Mouse (Mus musculus) forebrain, embryonic 16.5 days (tissue): ENCODE data around the gene Myh7b. TPM values are rescaled to one million over a fixed set of nuclear protein-coding genes. Genes with fewer than 3 reads are reported as not detected.
"Not testable (repeated sequence)": the region's sequence is repeated elsewhere in the genome, so short reads cannot be mapped to it uniquely, and the experiment has no call there.

Source experiments
- ATAC-seq: fragments of 200-750 bp; cut with Nextera tagmentation; 2 replicates; pipeline ENCODE4 v1.8.0; 2017; ENCODE audit warnings: mild to moderate bottlenecking, moderate library complexity
- H3K27ac ChIP-seq: fragments of 300-500 bp; sonication (generic); 2 replicates; pipeline ENCODE4 v1.5.1; 2014; ENCODE audit warnings: low read length, control low read depth
- H3K27me3 ChIP-seq: fragments of 300-500 bp; sonication (generic); replicated peaks from 2 replicates; pipeline ENCODE4 v1.6.1; 2014; ENCODE audit warnings: low read length; ENCODE audit not compliant: control insufficient read depth, insufficient read depth
- H3K36me3 ChIP-seq: fragments of 300-500 bp; sonication (generic); 2 replicates; pipeline ENCODE4 v1.6.1; 2014; ENCODE audit not compliant: control insufficient read depth, insufficient read depth
- H3K4me1 ChIP-seq: fragments of 300-500 bp; sonication (generic); replicated peaks from 2 replicates; pipeline ENCODE4 v1.6.1; 2014; ENCODE audit warnings: low read length; ENCODE audit not compliant: control insufficient read depth, insufficient read depth
- H3K4me2 ChIP-seq: fragments of 300-500 bp; sonication (generic); 2 replicates; pipeline ENCODE4 v1.6.1; 2014; ENCODE audit warnings: mild to moderate bottlenecking, low read length, control low read depth
- H3K4me3 ChIP-seq: fragments of 300-500 bp; sonication (generic); replicated peaks from 2 replicates; pipeline ENCODE4 v1.5.1; 2014; ENCODE audit warnings: mild to moderate bottlenecking, low read length, control low read depth
- H3K9ac ChIP-seq: fragments of 300-500 bp; sonication (generic); replicated peaks from 2 replicates; pipeline ENCODE4 v1.6.1; 2014; ENCODE audit warnings: low read depth, low read length, control low read depth
- H3K9me3 ChIP-seq: fragments of 300-500 bp; sonication (generic); 2 replicates; pipeline ENCODE4 v1.6.1; 2016; ENCODE audit warnings: low read length; ENCODE audit not compliant: control insufficient read depth
- WGBS: fragments of 180-500 bp; shearing (Covaris S2); extraction: QIAGEN DNeasy Blood & Tissue Kit; methylation state at CpG from one replicate; pipeline ENCODE4 v1.1.7; 2014; 5-methylcytosine and 5-hydroxymethylcytosine counted together
- polyA plus RNA-seq: library from polyadenylated mRNA; unstranded; fragments of >200 nt; fragmentation: Nextera tagmentation; extraction: Ambion mirVana; gene quantifications from 2 replicates; pipeline ENCODE4 v1.2.1, GENCODE M21; 2015

The Myh7b gene
- polyA plus RNA-seq, 1 experiment from 2014 or later: 0.62 TPM

DNA sequence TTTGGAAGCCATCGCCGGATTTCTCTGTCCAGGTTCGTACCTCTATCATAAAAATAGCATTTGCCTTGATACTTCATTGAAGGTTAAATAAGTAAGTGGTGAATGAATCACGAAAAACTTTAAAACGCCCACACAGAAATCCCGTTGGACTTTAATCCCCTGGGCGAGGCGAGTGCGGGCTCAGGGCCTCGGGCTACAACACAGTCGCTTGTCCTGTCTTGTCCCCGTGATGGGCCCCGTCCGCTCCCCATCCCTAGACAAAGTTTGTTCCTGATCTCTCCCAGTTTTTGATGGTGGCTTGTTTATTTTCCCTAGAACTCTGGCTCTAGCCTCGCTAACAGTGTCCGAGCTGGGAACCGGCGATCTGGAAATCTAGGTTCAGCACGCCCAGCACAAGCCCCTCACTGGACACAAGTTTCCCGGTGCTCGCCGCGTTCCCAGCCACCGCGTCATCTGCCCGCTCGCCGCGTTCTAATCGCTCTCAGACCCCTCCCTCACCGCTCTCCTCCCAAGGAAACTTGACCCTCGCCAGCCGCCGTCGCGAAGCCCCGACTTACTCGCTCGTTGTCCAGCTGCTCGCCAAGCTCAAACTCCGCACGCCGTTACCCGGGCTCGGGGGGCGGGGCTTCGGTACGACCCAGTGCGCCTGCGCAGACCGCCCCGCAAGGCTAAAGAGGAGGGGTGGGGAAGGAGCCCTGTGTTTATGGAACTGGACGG, 18.7 kb upstream of the Myh7b start, which contains the start of gene Gss:
TSS of gene Gss (minus strand) at position 674 of the 717 bp plus-strand sequence.
- Histone ChIP-seq H3K4me2 (peak within 1 kb of the TSS; percentile 96), H3K9ac (peak within 1 kb of the TSS; percentile 60), H3K9me3 (no peaks in the 10 kb centered on the region), H3K27me3 (no peaks in the 10 kb centered on the region), H3K4me1 (peaks cover 11% of the 10 kb centered on the region), H3K36me3 (no peaks in the 10 kb centered on the region), H3K27ac (peak within 1 kb of the TSS; percentile 58), H3K4me3 (peak within 1 kb of the TSS; percentile 73)
- ATAC-seq: peak; percentile 93
- under 1% methylated on average over 53 of the region's 53 CpGs for WGBS

DNA sequence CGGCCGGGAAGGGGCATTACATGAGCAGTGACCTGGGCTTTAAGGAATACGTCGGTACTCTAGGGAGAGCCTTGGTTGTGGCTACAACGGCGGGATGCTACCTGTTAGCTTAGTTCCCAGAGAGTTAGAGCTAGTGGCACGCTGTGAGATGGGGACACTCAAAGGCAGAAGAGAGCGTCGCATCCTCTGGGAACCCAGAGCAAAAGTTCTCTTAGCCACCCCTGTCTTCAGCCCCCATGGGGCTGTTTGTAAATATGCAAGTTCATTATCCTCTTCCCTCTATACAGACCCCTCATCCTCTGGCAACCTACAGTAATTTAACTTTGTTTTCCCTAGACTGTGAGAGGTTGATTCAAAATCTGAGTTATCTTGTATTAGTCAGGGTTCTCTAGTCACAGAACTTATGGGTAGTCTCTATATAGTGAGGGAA, 18.1 kb upstream of the Myh7b start:
- H3K4me3 ChIP-seq: peak overlapping the region; percentile 73
- ATAC-seq: no peak; the same call in 1 of the 2 replicates
- no peaks in the 10 kb centered on the region for H3K9me3 ChIP-seq
- H3K27ac ChIP-seq: no peak overlapping the region
- H3K4me1 ChIP-seq: peaks cover 11% of the 10 kb centered on the region
- peak overlapping the region; percentile 60 for H3K9ac ChIP-seq
- peak overlapping the region; percentile 96 for H3K4me2 ChIP-seq
- WGBS: under 1% methylated on average over 9 of the region's 9 CpGs
- no peaks in the 10 kb centered on the region for H3K36me3 ChIP-seq
- H3K27me3 ChIP-seq: no peaks in the 10 kb centered on the region

DNA sequence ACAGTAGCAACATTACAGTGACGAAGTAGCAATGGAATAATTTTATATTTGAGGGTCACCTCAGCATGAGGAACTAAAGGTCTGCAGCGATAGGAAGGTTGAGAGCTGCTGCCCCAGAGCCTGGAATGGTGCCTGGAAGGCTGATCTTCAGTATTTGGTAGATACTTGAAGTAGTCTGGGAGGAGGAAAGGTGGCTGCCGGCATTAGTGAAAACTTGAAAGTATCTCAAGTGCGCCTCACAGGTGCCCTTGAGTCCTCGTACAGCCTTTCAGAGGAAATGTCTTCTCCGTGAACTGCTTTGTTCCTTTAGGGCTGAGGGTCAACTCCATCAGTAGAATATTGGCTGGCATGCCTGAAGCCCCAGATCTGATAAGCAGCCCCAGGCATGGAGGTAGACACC, 15.5 kb upstream of the Myh7b start:
- no peak overlapping the region for H3K9ac ChIP-seq
- no peaks in the 10 kb centered on the region for H3K27me3 ChIP-seq
- no peak overlapping the region for H3K27ac ChIP-seq
- ATAC-seq: no peak
- peaks cover 11% of the 10 kb centered on the region for H3K4me1 ChIP-seq
- H3K4me3 ChIP-seq: no peak overlapping the region
- H3K4me2 ChIP-seq: no peak overlapping the region
- no peaks in the 10 kb centered on the region for H3K9me3 ChIP-seq
- no peaks in the 10 kb centered on the region for H3K36me3 ChIP-seq
- WGBS: 83% methylated on average over 6 of the region's 6 CpGs

- Histone ChIP-seq H3K27me3 (no peaks in the 10 kb centered on the region), H3K4me3 (no peak overlapping the region), H3K4me2 (no peak overlapping the region), H3K27ac (no peak overlapping the region), H3K9ac (no peak overlapping the region), H3K9me3 (no peaks in the 10 kb centered on the region), H3K4me1 (no peaks in the 10 kb centered on the region), H3K36me3 (no peaks in the 10 kb centered on the region)
- 65% methylated on average over 3 of the region's 3 CpGs for WGBS
- ATAC-seq: no peak
Observed at GRCm38 (mm10) chr2:155603707-155604106, 7.3 kb upstream of the Myh7b start.

DNA sequence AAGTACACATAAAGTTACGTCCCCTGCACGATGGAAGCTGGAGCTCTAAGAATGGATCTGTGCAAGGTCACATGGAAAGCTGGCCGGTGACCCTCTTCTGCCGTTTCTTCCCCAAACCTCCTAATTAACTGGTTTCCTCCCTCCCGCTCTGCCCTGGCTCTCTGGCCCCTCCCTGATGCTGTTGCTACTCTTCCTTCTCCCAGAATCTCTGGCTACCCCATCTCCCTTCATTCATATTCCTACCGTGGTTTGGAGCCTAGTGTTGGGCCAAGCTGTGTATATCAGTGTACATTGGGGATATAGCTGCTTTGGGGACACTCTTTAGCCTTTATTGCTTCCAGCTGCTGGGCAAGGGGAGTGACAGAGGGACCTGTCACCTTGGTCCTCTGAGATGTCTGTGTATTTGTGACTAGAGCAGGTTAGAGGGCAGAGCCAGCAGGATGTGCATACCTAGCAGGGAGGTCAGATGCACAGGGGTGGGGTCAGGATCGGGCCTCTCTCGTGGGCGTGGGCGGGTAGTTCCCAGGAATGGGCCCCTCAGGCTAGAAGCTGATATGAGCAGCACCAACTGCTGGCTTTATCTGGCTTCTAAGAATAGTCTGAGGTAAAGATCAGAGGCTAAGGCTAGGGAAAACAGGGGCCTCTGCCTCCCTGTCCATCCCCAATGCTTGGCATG, 6.3 kb upstream of the Myh7b start:
- ATAC-seq: no peak
- Histone ChIP-seq H3K9ac (no peak overlapping the region), H3K36me3 (no peaks in the 10 kb centered on the region), H3K4me1 (no peaks in the 10 kb centered on the region), H3K27ac (no peak overlapping the region), H3K9me3 (no peaks in the 10 kb centered on the region), H3K4me3 (no peak overlapping the region), H3K4me2 (no peak overlapping the region), H3K27me3 (no peaks in the 10 kb centered on the region)
- WGBS: 52% methylated on average over 10 of the region's 10 CpGs

GRCm38 (mm10) chr2:155605236-155605589, 5.8 kb upstream of the Myh7b start:
- not testable (repeated sequence) for H3K9ac ChIP-seq, ATAC-seq, H3K9me3 ChIP-seq, H3K4me3 ChIP-seq, H3K36me3 ChIP-seq, H3K27me3 ChIP-seq, H3K27ac ChIP-seq, H3K4me1 ChIP-seq, H3K4me2 ChIP-seq
- 90% methylated on average over 4 of the region's 4 CpGs for WGBS

- H3K9ac ChIP-seq: no peak overlapping the region
- no peak overlapping the region for H3K27ac ChIP-seq
- no peaks in the 10 kb centered on the region for H3K9me3 ChIP-seq
- no peaks in the 10 kb centered on the region for H3K36me3 ChIP-seq
- no peaks in the 10 kb centered on the region for H3K4me1 ChIP-seq
- ATAC-seq: no peak
- H3K27me3 ChIP-seq: no peaks in the 10 kb centered on the region
- no peak overlapping the region for H3K4me3 ChIP-seq
- 74% methylated on average over 4 of the region's 4 CpGs for WGBS
- H3K4me2 ChIP-seq: no peak overlapping the region
Observed at GRCm38 (mm10) chr2:155606360-155606759, 4.7 kb upstream of the Myh7b start.

GRCm38 (mm10) chr2:155611834-155612550, 980 bp downstream of the Myh7b start:
- H3K4me3 ChIP-seq: no peak overlapping the region

GRCm38 (mm10) chr2:155613326-155613755, 2.3 kb downstream of the Myh7b start:
- H3K4me1 ChIP-seq: 0 out of 2 replicates have a peak, but pooled peaks cover 4% of the 10 kb centered on the region
- 0 out of 2 replicates have a peak overlapping the region, but pooled peaks have one; percentile 22 for H3K9ac ChIP-seq
- peak overlapping the region; percentile 51 for H3K4me2 ChIP-seq
- H3K27me3 ChIP-seq: no peaks in the 10 kb centered on the region
- H3K36me3 ChIP-seq: no peaks in the 10 kb centered on the region
- 6% methylated on average over 20 of the region's 20 CpGs for WGBS
- H3K9me3 ChIP-seq: no peaks in the 10 kb centered on the region
- ATAC-seq: peak; percentile 59; the same call in 1 of the 2 replicates
- H3K4me3 ChIP-seq: peak overlapping the region; percentile 31
- H3K27ac ChIP-seq: no peak overlapping the region

More at GRCm38 (mm10) chr2:155611834-155612550, 980 bp downstream of the Myh7b start:
- 0 out of 2 replicates have a peak, but pooled peaks cover 4% of the 10 kb centered on the region for H3K4me1 ChIP-seq
- H3K9ac ChIP-seq: no peak overlapping the region
- no peaks in the 10 kb centered on the region for H3K9me3 ChIP-seq
- no peaks in the 10 kb centered on the region for H3K36me3 ChIP-seq
- H3K27me3 ChIP-seq: no peaks in the 10 kb centered on the region
- 81% methylated on average over 9 of the region's 9 CpGs for WGBS
- H3K27ac ChIP-seq: no peak overlapping the region
- no peak overlapping the region for H3K4me2 ChIP-seq
- no peak for ATAC-seq
